Mouse (Mus musculus): ENCODE measurements at regions not wholly inside any gene's neighbourhood (a gene's known extent, or its start where the extent isn't known, plus 50 kb on each side); places are given as distances from the start of the nearest gene placed in this dataset.

DNA sequence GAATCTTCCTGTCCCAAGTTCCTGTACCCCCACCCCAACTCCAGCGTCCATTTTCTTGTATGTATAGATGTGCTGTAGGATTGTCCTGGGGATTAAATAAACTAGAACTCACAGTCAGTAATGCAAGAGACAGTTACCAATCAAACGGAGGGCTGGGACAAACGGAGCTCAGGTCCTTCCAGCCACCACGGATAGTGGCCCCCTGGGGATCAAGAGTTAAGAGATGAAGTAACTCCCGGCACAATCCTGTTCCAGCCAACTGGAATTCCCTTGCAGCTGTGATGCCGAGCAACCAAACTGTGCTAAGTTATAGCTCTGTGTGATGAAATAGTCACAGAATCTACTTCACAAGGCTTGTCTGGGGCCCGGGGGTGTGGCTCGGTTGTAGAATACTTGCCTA, 67.4 kb upstream of the Cpsf6 start:
- TF ChIP-seq CTCF (IDR thresholded peaks at IDR 0.05; ENCODE audit: low read depth) = no peak
- H3K4me3 ChIP-seq (ENCODE audit: low read depth, low read length) = no peak overlapping the region
- no peak overlapping the region for H3K27ac ChIP-seq (ENCODE audit: low read depth)
- ATAC-seq (ENCODE audit: insufficient read depth) (no peak), DNase-seq (no peak)
- H3K4me1 ChIP-seq (ENCODE audit: insufficient read depth) = no peaks in the 10 kb centered on the region
- H3K36me3 ChIP-seq (ENCODE audit: insufficient read depth) = no peaks in the 10 kb centered on the region
- no peak overlapping the region for H3K9ac ChIP-seq
- H3K9me3 ChIP-seq (ENCODE audit: low read depth, low read length) = no peaks in the 10 kb centered on the region
- H3K4me2 ChIP-seq = no peak overlapping the region
- no peaks in the 10 kb centered on the region for H3K27me3 ChIP-seq (ENCODE audit: insufficient read depth, low read length)
- 67% methylated on average over 8 of the region's 8 CpGs for WGBS

DNA sequence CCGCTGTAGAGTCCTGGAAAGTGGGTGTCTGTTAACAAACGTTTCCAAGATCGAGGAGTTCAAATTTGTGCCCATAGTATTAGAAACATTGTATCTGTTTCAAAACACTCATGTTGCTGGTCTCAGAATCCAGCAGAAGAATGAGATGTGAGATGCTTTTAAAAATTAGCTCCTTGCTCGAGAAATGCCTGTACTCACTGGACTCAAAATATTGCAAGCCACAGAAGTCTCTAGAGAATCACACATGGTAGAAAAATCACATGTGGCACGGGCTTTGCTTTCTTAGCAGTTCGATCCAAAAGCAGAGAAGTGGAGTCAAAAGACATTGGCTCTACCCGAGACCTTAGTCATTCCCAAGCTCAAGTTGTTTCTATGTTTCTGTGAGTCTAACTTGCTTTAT, 67.0 kb upstream of the Cpsf6 start:
- H3K4me2 ChIP-seq = no peak overlapping the region
- H3K27ac ChIP-seq (ENCODE audit: low read depth) = no peak overlapping the region
- H3K9me3 ChIP-seq (ENCODE audit: low read depth, low read length) = no peaks in the 10 kb centered on the region
- H3K9ac ChIP-seq = no peak overlapping the region
- no peaks in the 10 kb centered on the region for H3K4me1 ChIP-seq (ENCODE audit: insufficient read depth)
- H3K27me3 ChIP-seq (ENCODE audit: insufficient read depth, low read length) = no peaks in the 10 kb centered on the region
- H3K4me3 ChIP-seq (ENCODE audit: low read depth, low read length) = no peak overlapping the region
- WGBS = 81% methylated on average over 7 of the region's 7 CpGs
- TF ChIP-seq CTCF (IDR thresholded peaks at IDR 0.05; ENCODE audit: low read depth) = no peak
- DNase-seq (no peak), ATAC-seq (ENCODE audit: insufficient read depth) (no peak)
- no peaks in the 10 kb centered on the region for H3K36me3 ChIP-seq (ENCODE audit: insufficient read depth)

DNA sequence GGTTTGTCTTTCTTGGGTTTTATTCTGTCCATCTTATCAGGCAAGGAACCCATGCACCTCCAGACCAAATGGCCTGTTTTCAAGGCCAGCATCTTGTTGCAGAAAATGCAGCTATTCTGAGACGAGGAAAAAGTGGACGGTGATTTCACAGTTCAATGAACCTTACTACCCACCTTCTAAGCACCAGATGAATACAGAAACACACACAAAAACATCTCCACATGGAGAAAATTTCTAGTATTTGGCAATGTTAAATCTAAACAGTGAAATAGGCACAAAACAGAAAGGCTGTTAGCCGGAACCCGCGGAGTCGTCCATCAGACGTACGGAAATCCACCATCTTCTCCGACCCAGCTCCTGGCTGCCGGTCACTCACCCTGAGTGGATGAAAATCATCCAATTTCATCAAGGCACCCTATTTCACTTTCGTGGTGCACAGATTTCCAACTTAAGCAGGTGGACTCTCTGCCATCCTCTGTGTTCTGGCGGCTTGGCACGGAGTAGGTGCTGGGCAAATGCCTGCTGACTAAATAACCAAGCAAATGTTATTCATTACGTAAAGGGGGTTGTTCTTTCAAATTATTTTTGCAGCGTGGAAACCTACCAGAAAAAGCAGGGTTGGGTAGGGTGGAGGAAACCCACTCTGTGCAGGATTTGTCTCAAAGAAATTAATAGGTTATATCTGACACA, 66.1 kb upstream of the Cpsf6 start:
- Histone ChIP-seq H3K9ac (no peak overlapping the region), H3K27ac (ENCODE audit: low read depth) (no peak overlapping the region), H3K4me3 (ENCODE audit: low read depth, low read length) (no peak overlapping the region), H3K27me3 (ENCODE audit: insufficient read depth, low read length) (no peaks in the 10 kb centered on the region), H3K4me1 (ENCODE audit: insufficient read depth) (no peaks in the 10 kb centered on the region), H3K9me3 (ENCODE audit: low read depth, low read length) (no peaks in the 10 kb centered on the region), H3K36me3 (ENCODE audit: insufficient read depth) (no peaks in the 10 kb centered on the region), H3K4me2 (no peak overlapping the region)
- TF ChIP-seq CTCF (IDR thresholded peaks at IDR 0.05; ENCODE audit: low read depth) = no peak
- DNase-seq (no peak), ATAC-seq (ENCODE audit: insufficient read depth) (no peak)
- 90% methylated on average over 15 of the region's 15 CpGs for WGBS

- DNase-seq (no peak), ATAC-seq (ENCODE audit: insufficient read depth) (no peak)
- no peaks in the 10 kb centered on the region for H3K4me1 ChIP-seq (ENCODE audit: insufficient read depth)
- H3K4me3 ChIP-seq (ENCODE audit: low read depth, low read length) = no peak overlapping the region
- no peaks in the 10 kb centered on the region for H3K27me3 ChIP-seq (ENCODE audit: insufficient read depth, low read length)
- WGBS = 35% methylated on average over 6 of the region's 6 CpGs
- H3K36me3 ChIP-seq (ENCODE audit: insufficient read depth) = no peaks in the 10 kb centered on the region
- TF ChIP-seq CTCF (IDR thresholded peaks at IDR 0.05; ENCODE audit: low read depth) = no peak
- no peak overlapping the region for H3K4me2 ChIP-seq
- no peak overlapping the region for H3K27ac ChIP-seq (ENCODE audit: low read depth)
- H3K9me3 ChIP-seq (ENCODE audit: low read depth, low read length) = no peaks in the 10 kb centered on the region
- no peak overlapping the region for H3K9ac ChIP-seq
Measured at GRCm38 (mm10) chr10:117445181-117445790, 65.5 kb upstream of the Cpsf6 start.

- Histone ChIP-seq H3K27ac (ENCODE audit: low read depth) (no peak overlapping the region), H3K27me3 (ENCODE audit: insufficient read depth, low read length) (no peaks in the 10 kb centered on the region), H3K4me2 (no peak overlapping the region), H3K9me3 (ENCODE audit: low read depth, low read length) (no peaks in the 10 kb centered on the region), H3K36me3 (ENCODE audit: insufficient read depth) (no peaks in the 10 kb centered on the region), H3K4me3 (ENCODE audit: low read depth, low read length) (no peak overlapping the region), H3K4me1 (ENCODE audit: insufficient read depth) (no peaks in the 10 kb centered on the region), H3K9ac (no peak overlapping the region)
- no peak for TF ChIP-seq CTCF (IDR thresholded peaks at IDR 0.05; ENCODE audit: low read depth)
- ATAC-seq (ENCODE audit: insufficient read depth) (no peak), DNase-seq (no peak)
- 66% methylated on average over 10 of the region's 10 CpGs for WGBS
Measured at GRCm38 (mm10) chr10:117444761-117445160, 64.9 kb upstream of the Cpsf6 start.

GRCm38 (mm10) chr10:117443426-117444350, 63.9 kb upstream of the Cpsf6 start:
- Histone ChIP-seq H3K4me3 (ENCODE audit: low read depth, low read length) (no peak overlapping the region), H3K27ac (ENCODE audit: low read depth) (no peak overlapping the region), H3K9me3 (ENCODE audit: low read depth, low read length) (no peaks in the 10 kb centered on the region), H3K9ac (no peak overlapping the region), H3K27me3 (ENCODE audit: insufficient read depth, low read length) (no peaks in the 10 kb centered on the region), H3K36me3 (ENCODE audit: insufficient read depth) (no peaks in the 10 kb centered on the region), H3K4me2 (no peak overlapping the region), H3K4me1 (ENCODE audit: insufficient read depth) (no peaks in the 10 kb centered on the region)
- ATAC-seq (ENCODE audit: insufficient read depth) (no peak), DNase-seq (no peak)
- TF ChIP-seq CTCF (IDR thresholded peaks at IDR 0.05; ENCODE audit: low read depth) = no peak
- 88% methylated on average over 4 of the region's 4 CpGs for WGBS

Data from lung, embryonic 14.5 days (tissue).